Mouse (Mus musculus): ENCODE data around the gene Hdac7. TPM values are rescaled to one million over a fixed set of nuclear protein-coding genes. Genes with fewer than 3 reads are reported as not detected.

The Hdac7 gene
- total and polyA plus RNA-seq, 3 experiments, result 23.7 to 61.8 (median 25.7) TPM

DNA sequence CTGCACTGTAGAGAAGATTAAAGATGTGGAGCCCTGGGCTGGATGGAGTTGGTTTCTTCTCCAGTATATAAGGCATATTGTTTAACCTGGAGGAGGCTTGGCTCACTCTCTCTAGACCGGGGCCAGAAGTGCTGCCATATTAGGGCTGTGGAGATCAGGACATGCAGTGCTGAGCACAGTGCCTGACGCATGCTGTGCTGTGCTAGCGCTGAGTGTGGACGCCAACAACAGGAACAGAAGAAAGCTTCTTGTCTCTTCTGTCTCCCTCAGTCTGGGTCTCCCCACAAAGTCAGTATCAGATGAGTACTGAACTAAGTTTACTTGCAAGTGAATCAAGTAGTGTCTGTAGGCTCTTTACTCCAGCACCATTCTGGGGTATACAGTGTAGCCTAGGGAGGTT lies 4.8 kb downstream of the Hdac7 start:
- no peaks in the 10 kb centered on the region for H3K79me2 ChIP-seq (replicated peaks; ENCODE audit: control insufficient read depth, insufficient read depth, low read length)
- H3K27ac ChIP-seq, result peak overlapping the region; percentile 85
- H3K4me3 ChIP-seq, result no peak overlapping the region
- peak in 1 of 2 experiments; percentile 38 for DNase-seq
- intact Hi-C loops (cut with DNase I), result no loop called here
- H3K9ac ChIP-seq (ENCODE audit: low read depth, low read length), result no peak overlapping the region
- 19% methylated on average over 4 of the region's 4 CpGs for WGBS
- TF ChIP-seq POLR2A (IDR thresholded peaks at IDR 0.05; ENCODE audit: insufficient read depth, low read depth, low read length) (no peak; the same call in 1 of the 2 replicates), EP300 (IDR thresholded peaks at IDR 0.05; ENCODE audit: insufficient read depth, low read depth, low read length) (peak; percentile 53; the same call in 1 of the 2 replicates), CTCF (IDR thresholded peaks at IDR 0.05) (no peak)
- no peaks in the 10 kb centered on the region for H3K27me3 ChIP-seq (ENCODE audit: control insufficient read depth, insufficient read depth, low read length)
- H3K36me3 ChIP-seq (ENCODE audit: control insufficient read depth, insufficient read depth, low read length), result peaks cover 4% of the 10 kb centered on the region
- peaks cover 34% of the 10 kb centered on the region for H3K4me1 ChIP-seq (ENCODE audit: control insufficient read depth, insufficient read depth, low read length)

GRCm38 (mm10) chr15:97839012-97839411 lies 5.3 kb downstream of the Hdac7 start:
- Histone ChIP-seq H3K79me2 (replicated peaks; ENCODE audit: control insufficient read depth, insufficient read depth, low read length) (no peaks in the 10 kb centered on the region), H3K27ac (peak overlapping the region; percentile 85), H3K4me1 (ENCODE audit: control insufficient read depth, insufficient read depth, low read length) (peaks cover 34% of the 10 kb centered on the region), H3K27me3 (ENCODE audit: control insufficient read depth, insufficient read depth, low read length) (no peaks in the 10 kb centered on the region), H3K9ac (ENCODE audit: low read depth, low read length) (no peak overlapping the region), H3K36me3 (ENCODE audit: control insufficient read depth, insufficient read depth, low read length) (peaks cover 4% of the 10 kb centered on the region), H3K4me3 (no peak overlapping the region)
- 100% methylated on average over 2 of the region's 2 CpGs for WGBS
- no peak for DNase-seq
- no peak for TF ChIP-seq EP300 (IDR thresholded peaks at IDR 0.05; ENCODE audit: insufficient read depth, low read depth, low read length)
- no peak for TF ChIP-seq CTCF (IDR thresholded peaks at IDR 0.05)
- intact Hi-C loops (cut with DNase I), result no loop called here

DNA sequence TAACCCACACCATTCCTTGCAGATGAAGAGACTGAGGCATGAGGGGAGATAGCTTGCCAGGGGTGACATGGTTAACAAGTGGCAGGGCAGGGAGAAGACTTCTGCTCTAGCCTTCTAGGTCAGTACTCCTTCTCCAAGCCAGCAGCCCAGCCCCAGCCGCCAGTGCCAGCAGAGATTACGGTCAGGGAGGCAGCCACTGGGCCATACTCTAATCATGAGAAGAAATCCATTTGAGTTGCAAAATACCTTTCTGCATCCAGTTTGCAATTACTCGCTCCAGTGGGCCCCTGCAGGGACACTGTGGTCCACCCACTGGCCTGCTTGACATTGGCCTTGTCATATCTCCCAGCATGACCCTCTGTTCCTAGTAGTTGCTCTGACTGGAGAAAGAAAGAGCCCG lies 5.9 kb downstream of the Hdac7 start:
- peaks cover 4% of the 10 kb centered on the region for H3K36me3 ChIP-seq (ENCODE audit: control insufficient read depth, insufficient read depth, low read length)
- H3K79me2 ChIP-seq (replicated peaks; ENCODE audit: control insufficient read depth, insufficient read depth, low read length), result no peaks in the 10 kb centered on the region
- H3K27me3 ChIP-seq (ENCODE audit: control insufficient read depth, insufficient read depth, low read length), result no peaks in the 10 kb centered on the region
- TF ChIP-seq EP300 (IDR thresholded peaks at IDR 0.05; ENCODE audit: insufficient read depth, low read depth, low read length), result no peak
- TF ChIP-seq CTCF (IDR thresholded peaks at IDR 0.05), result no peak
- no peak for TF ChIP-seq POLR2A (IDR thresholded peaks at IDR 0.05; ENCODE audit: insufficient read depth, low read depth, low read length)
- intact Hi-C loops (cut with DNase I), result no loop called here
- peak overlapping the region; percentile 53 for H3K27ac ChIP-seq
- WGBS, result 57% methylated on average over 4 of the region's 4 CpGs
- no peak overlapping the region for H3K9ac ChIP-seq (ENCODE audit: low read depth, low read length)
- peaks cover 34% of the 10 kb centered on the region for H3K4me1 ChIP-seq (ENCODE audit: control insufficient read depth, insufficient read depth, low read length)
- peak; percentile 47 to 58 for DNase-seq
- no peak overlapping the region for H3K4me3 ChIP-seq

GRCm38 (mm10) chr15:97837491-97838061 lies 6.7 kb downstream of the Hdac7 start:
- Histone ChIP-seq H3K27ac (peak overlapping the region; percentile 53), H3K9ac (ENCODE audit: low read depth, low read length) (no peak overlapping the region), H3K79me2 (replicated peaks; ENCODE audit: control insufficient read depth, insufficient read depth, low read length) (no peaks in the 10 kb centered on the region), H3K4me1 (ENCODE audit: control insufficient read depth, insufficient read depth, low read length) (peaks cover 37% of the 10 kb centered on the region), H3K27me3 (ENCODE audit: control insufficient read depth, insufficient read depth, low read length) (no peaks in the 10 kb centered on the region), H3K36me3 (ENCODE audit: control insufficient read depth, insufficient read depth, low read length) (peaks cover 4% of the 10 kb centered on the region), H3K4me3 (no peak overlapping the region)
- intact Hi-C loops (cut with DNase I), result no loop called here
- peak; percentile 50 to 66 for DNase-seq
- WGBS, result 5% methylated on average over 8 of the region's 8 CpGs
- no peak for TF ChIP-seq CTCF (IDR thresholded peaks at IDR 0.05)
- no peak for TF ChIP-seq POLR2A (IDR thresholded peaks at IDR 0.05; ENCODE audit: insufficient read depth, low read depth, low read length)
- 0 out of 2 replicates have a peak, but pooled peaks have one; percentile 47 for TF ChIP-seq EP300 (IDR thresholded peaks at IDR 0.05; ENCODE audit: insufficient read depth, low read depth, low read length)

DNA sequence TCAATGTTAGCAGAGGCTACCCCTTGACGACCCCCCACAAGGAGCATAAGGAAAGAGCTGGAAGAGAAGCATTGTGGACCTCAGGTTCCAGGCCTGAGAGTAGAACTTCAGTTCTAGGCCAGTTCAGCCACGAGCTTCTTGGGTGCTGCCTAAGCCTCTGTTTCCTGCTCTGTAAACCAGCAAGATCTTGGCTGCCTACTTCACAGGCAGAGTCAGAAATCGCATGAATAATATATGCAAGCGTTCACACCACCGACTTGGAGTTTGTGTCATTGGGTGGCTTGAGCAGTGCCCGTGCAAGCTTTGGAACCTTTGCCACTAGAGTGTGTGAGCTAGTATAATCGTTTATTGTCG lies 7.4 kb downstream of the Hdac7 start:
- H3K36me3 ChIP-seq (ENCODE audit: control insufficient read depth, insufficient read depth, low read length), result peaks cover 4% of the 10 kb centered on the region
- intact Hi-C loops (cut with DNase I), result no loop called here
- no peak for DNase-seq
- no peak overlapping the region for H3K4me3 ChIP-seq
- no peak for TF ChIP-seq EP300 (IDR thresholded peaks at IDR 0.05; ENCODE audit: insufficient read depth, low read depth, low read length)
- H3K79me2 ChIP-seq (replicated peaks; ENCODE audit: control insufficient read depth, insufficient read depth, low read length), result no peaks in the 10 kb centered on the region
- H3K27me3 ChIP-seq (ENCODE audit: control insufficient read depth, insufficient read depth, low read length), result no peaks in the 10 kb centered on the region
- 30% methylated on average over 8 of the region's 8 CpGs for WGBS
- no peak overlapping the region for H3K9ac ChIP-seq (ENCODE audit: low read depth, low read length)
- H3K27ac ChIP-seq, result peak overlapping the region; percentile 56
- H3K4me1 ChIP-seq (ENCODE audit: control insufficient read depth, insufficient read depth, low read length), result peaks cover 41% of the 10 kb centered on the region

- TF ChIP-seq EP300 (IDR thresholded peaks at IDR 0.05; ENCODE audit: insufficient read depth, low read depth, low read length), result no peak
- TF ChIP-seq CTCF (IDR thresholded peaks at IDR 0.05), result no peak
- TF ChIP-seq POLR2A (IDR thresholded peaks at IDR 0.05; ENCODE audit: insufficient read depth, low read depth, low read length), result no peak
- no peaks in the 10 kb centered on the region for H3K27me3 ChIP-seq (ENCODE audit: control insufficient read depth, insufficient read depth, low read length)
- peak overlapping the region; percentile 56 for H3K27ac ChIP-seq
- intact Hi-C loops (cut with DNase I), result no loop called here
- WGBS, result 76% methylated on average over 17 of the region's 17 CpGs
- H3K36me3 ChIP-seq (ENCODE audit: control insufficient read depth, insufficient read depth, low read length), result peaks cover 4% of the 10 kb centered on the region
- H3K4me1 ChIP-seq (ENCODE audit: control insufficient read depth, insufficient read depth, low read length), result peaks cover 41% of the 10 kb centered on the region
- H3K9ac ChIP-seq (ENCODE audit: low read depth, low read length), result no peak overlapping the region
- peak in 1 of 2 experiments; percentile 10 for DNase-seq
- no peak overlapping the region for H3K4me3 ChIP-seq
- no peaks in the 10 kb centered on the region for H3K79me2 ChIP-seq (replicated peaks; ENCODE audit: control insufficient read depth, insufficient read depth, low read length)
Observed at GRCm38 (mm10) chr15:97836153-97836893, 8.0 kb downstream of the Hdac7 start.
